Mouse (Mus musculus): ENCODE results near the gene Actl10.

The Actl10 gene

GRCm38 (mm10) chr2:154551476-154551875, at the start of gene Actl10:
TSS of gene Actl10 (plus strand) at chr2:154551776.
- DNase-seq (ENCODE audit: low read depth), result no peak

GRCm38 (mm10) chr2:154507076-154507475, 44.5 kb upstream of the Actl10 start:
- DNase-seq (ENCODE audit: low read depth), result no peak

- peak; percentile 49 for DNase-seq (ENCODE audit: low read depth)
Measured at GRCm38 (mm10) chr2:154507566-154508283, 43.9 kb upstream of the Actl10 start.

GRCm38 (mm10) chr2:154508450-154508849, 43.1 kb upstream of the Actl10 start:
- no peak for DNase-seq (ENCODE audit: low read depth)

- DNase-seq (ENCODE audit: low read depth), result no peak
Measured at GRCm38 (mm10) chr2:154510141-154510540, 41.4 kb upstream of the Actl10 start.

- no peak for DNase-seq (ENCODE audit: low read depth)
Measured at GRCm38 (mm10) chr2:154516944-154517343, 34.6 kb upstream of the Actl10 start.

- no peak for DNase-seq (ENCODE audit: low read depth)
Measured at GRCm38 (mm10) chr2:154517424-154517823, 34.2 kb upstream of the Actl10 start.

- DNase-seq (ENCODE audit: low read depth), result no peak
Measured at GRCm38 (mm10) chr2:154521449-154521848, 30.1 kb upstream of the Actl10 start.

GRCm38 (mm10) chr2:154522334-154522733, 29.2 kb upstream of the Actl10 start:
- DNase-seq (ENCODE audit: low read depth), result peak; percentile 75

GRCm38 (mm10) chr2:154525285-154525684, 26.3 kb upstream of the Actl10 start:
- no peak for DNase-seq (ENCODE audit: low read depth)

- DNase-seq (ENCODE audit: low read depth), result no peak
Measured at GRCm38 (mm10) chr2:154526531-154526930, 25.0 kb upstream of the Actl10 start.

GRCm38 (mm10) chr2:154532888-154533287, 18.7 kb upstream of the Actl10 start:
- DNase-seq (ENCODE audit: low read depth), result no peak

- no peak for DNase-seq (ENCODE audit: low read depth)
Measured at GRCm38 (mm10) chr2:154534704-154535270, 16.8 kb upstream of the Actl10 start.

GRCm38 (mm10) chr2:154538310-154538709, 13.3 kb upstream of the Actl10 start:
- no peak for DNase-seq (ENCODE audit: low read depth)

- peak; percentile 11 for DNase-seq (ENCODE audit: low read depth)
Measured at GRCm38 (mm10) chr2:154538710-154539109, 12.9 kb upstream of the Actl10 start.

- peak; percentile 61 for DNase-seq (ENCODE audit: low read depth)
Measured at GRCm38 (mm10) chr2:154539720-154540119, 11.9 kb upstream of the Actl10 start.

GRCm38 (mm10) chr2:154541630-154542029, 9.9 kb upstream of the Actl10 start:
- peak; percentile 23 for DNase-seq (ENCODE audit: low read depth)

GRCm38 (mm10) chr2:154543567-154544347, 7.8 kb upstream of the Actl10 start:
- no peak for DNase-seq (ENCODE audit: low read depth)

- no peak for DNase-seq (ENCODE audit: low read depth)
Measured at GRCm38 (mm10) chr2:154546711-154547110, 4.9 kb upstream of the Actl10 start, which contains the start of gene 1700003F12Rik. TSS of gene 1700003F12Rik (plus strand) at chr2:154547085.

- no peak for DNase-seq (ENCODE audit: low read depth)
Measured at GRCm38 (mm10) chr2:154548688-154549087, 2.9 kb upstream of the Actl10 start.

GRCm38 (mm10) chr2:154549127-154549885, 2.3 kb upstream of the Actl10 start:
- DNase-seq (ENCODE audit: low read depth), result no peak

GRCm38 (mm10) chr2:154549886-154550189, 1.7 kb upstream of the Actl10 start:
- DNase-seq (ENCODE audit: low read depth), result no peak
